Mouse (Mus musculus): ENCODE measurements around the gene Myl10.
"Not testable (repeated sequence)": the region's sequence is repeated elsewhere in the genome, so short reads cannot be mapped to it uniquely, and the experiment has no call there.

Myl10 gene

GRCm38 (mm10) chr5:136692784-136693183, at the start of gene Myl10:
Gene Myl10, plus strand, starts transcription at chr5:136693146.
- no peak for ATAC-seq (ENCODE audit: insufficient number of reproducible peaks, low FRiP score, low TSS enrichment)

GRCm38 (mm10) chr5:136646731-136647328, 46.1 kb upstream of the Myl10 start:
- ATAC-seq (ENCODE audit: insufficient number of reproducible peaks, low FRiP score, low TSS enrichment), result no peak

- no peak for ATAC-seq (ENCODE audit: insufficient number of reproducible peaks, low FRiP score, low TSS enrichment)
These were observed 43.9 kb upstream of the Myl10 start for GRCm38 (mm10) chr5:136649071-136649470.

GRCm38 (mm10) chr5:136649655-136650054, 43.3 kb upstream of the Myl10 start:
- no peak for ATAC-seq (ENCODE audit: insufficient number of reproducible peaks, low FRiP score, low TSS enrichment)

GRCm38 (mm10) chr5:136654481-136654880, 38.5 kb upstream of the Myl10 start:
- ATAC-seq (ENCODE audit: insufficient number of reproducible peaks, low FRiP score, low TSS enrichment), result no peak

- ATAC-seq (ENCODE audit: insufficient number of reproducible peaks, low FRiP score, low TSS enrichment), result no peak
These were observed 36.0 kb upstream of the Myl10 start for GRCm38 (mm10) chr5:136656830-136657395.

- ATAC-seq (ENCODE audit: insufficient number of reproducible peaks, low FRiP score, low TSS enrichment), result not testable (repeated sequence)
These were observed 32.2 kb upstream of the Myl10 start for GRCm38 (mm10) chr5:136660721-136661120.

GRCm38 (mm10) chr5:136662281-136662680, 30.7 kb upstream of the Myl10 start:
- ATAC-seq (ENCODE audit: insufficient number of reproducible peaks, low FRiP score, low TSS enrichment), result no peak

GRCm38 (mm10) chr5:136662822-136663221, 30.1 kb upstream of the Myl10 start:
- no peak for ATAC-seq (ENCODE audit: insufficient number of reproducible peaks, low FRiP score, low TSS enrichment)

GRCm38 (mm10) chr5:136664497-136664896, 28.4 kb upstream of the Myl10 start:
- ATAC-seq (ENCODE audit: insufficient number of reproducible peaks, low FRiP score, low TSS enrichment), result no peak

GRCm38 (mm10) chr5:136676315-136677030, 16.5 kb upstream of the Myl10 start:
- no peak for ATAC-seq (ENCODE audit: insufficient number of reproducible peaks, low FRiP score, low TSS enrichment)

- ATAC-seq (ENCODE audit: insufficient number of reproducible peaks, low FRiP score, low TSS enrichment), result no peak
These were observed 14.1 kb upstream of the Myl10 start for GRCm38 (mm10) chr5:136678840-136679348.

GRCm38 (mm10) chr5:136686349-136686748, 6.6 kb upstream of the Myl10 start:
- ATAC-seq (ENCODE audit: insufficient number of reproducible peaks, low FRiP score, low TSS enrichment), result no peak

- ATAC-seq (ENCODE audit: insufficient number of reproducible peaks, low FRiP score, low TSS enrichment), result no peak
These were observed 5.4 kb upstream of the Myl10 start for GRCm38 (mm10) chr5:136687561-136687960.

GRCm38 (mm10) chr5:136688841-136689240, 4.1 kb upstream of the Myl10 start:
- no peak for ATAC-seq (ENCODE audit: insufficient number of reproducible peaks, low FRiP score, low TSS enrichment)

- ATAC-seq (ENCODE audit: insufficient number of reproducible peaks, low FRiP score, low TSS enrichment), result no peak
These were observed 1.8 kb upstream of the Myl10 start for GRCm38 (mm10) chr5:136691170-136691569.

- ATAC-seq (ENCODE audit: insufficient number of reproducible peaks, low FRiP score, low TSS enrichment), result no peak
These were observed 472 bp downstream of the Myl10 start for GRCm38 (mm10) chr5:136693418-136693817.

GRCm38 (mm10) chr5:136694976-136695375, 2.0 kb downstream of the Myl10 start:
- no peak for ATAC-seq (ENCODE audit: insufficient number of reproducible peaks, low FRiP score, low TSS enrichment)

- no peak for ATAC-seq (ENCODE audit: insufficient number of reproducible peaks, low FRiP score, low TSS enrichment)
These were observed 3.6 kb downstream of the Myl10 start for GRCm38 (mm10) chr5:136696516-136696915.

GRCm38 (mm10) chr5:136697618-136698017, 4.7 kb downstream of the Myl10 start:
- no peak for ATAC-seq (ENCODE audit: insufficient number of reproducible peaks, low FRiP score, low TSS enrichment)

GRCm38 (mm10) chr5:136702159-136702725, 9.3 kb downstream of the Myl10 start:
- no peak for ATAC-seq (ENCODE audit: insufficient number of reproducible peaks, low FRiP score, low TSS enrichment)
